Mouse (Mus musculus): Measurements from ENCODE around the gene Wwox.

DNA sequence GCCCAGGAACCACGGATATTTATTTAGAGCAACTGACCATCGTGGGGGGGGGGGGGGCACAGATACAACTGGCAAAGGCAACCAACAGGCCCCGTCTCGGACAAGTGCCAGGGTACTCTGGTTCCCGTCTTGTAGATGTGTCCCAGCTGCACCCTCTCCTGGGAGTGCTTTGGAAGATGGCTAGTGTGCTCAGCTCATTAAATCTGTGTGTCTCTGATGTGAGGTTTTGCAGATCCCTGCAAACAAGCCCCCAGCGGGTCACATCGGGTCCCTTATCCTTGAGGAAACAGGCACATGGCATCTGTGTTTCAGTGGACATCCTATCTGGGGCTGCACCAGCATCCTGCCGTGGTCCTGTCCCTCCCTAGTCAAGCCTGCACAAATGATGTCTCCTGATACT, 336.1 kb downstream of the Wwox start:
- no peak for TF ChIP-seq POLR2A (IDR thresholded peaks at IDR 0.05; ENCODE audit: insufficient read depth, low read depth, low read length)
- no peak for TF ChIP-seq CTCF (IDR thresholded peaks at IDR 0.05; ENCODE audit: insufficient read depth, low read depth, low read length)
